Mouse (Mus musculus): ENCODE data around the gene Chml. TPM values are rescaled to one million over a fixed set of nuclear protein-coding genes. Genes with fewer than 3 reads are reported as not detected.

Chml gene
- total RNA-seq, 1 experiment, result 10.4 TPM

- no peak overlapping the region for H3K4me3 ChIP-seq (ENCODE audit: insufficient read depth in 1 of 2, low read depth in 1 of 2, low read length in 2 of 2, poor library complexity in 1 of 2, severe bottlenecking in 1 of 2)
- no peak for TF ChIP-seq ZC3H11A (IDR thresholded peaks at IDR 0.05; ENCODE audit: borderline replicate concordance, low read depth, low read length)
- TF ChIP-seq MAFK (IDR thresholded peaks at IDR 0.05; ENCODE audit: insufficient read depth, low read depth, low read length), result no peak
- no peaks in the 10 kb centered on the region for H3K36me3 ChIP-seq (ENCODE audit: control insufficient read depth, insufficient read depth, low read length, poor library complexity, severe bottlenecking)
- H3K9ac ChIP-seq (ENCODE audit: insufficient read depth, low read depth, low read length, poor library complexity, severe bottlenecking), result no peak overlapping the region
- H3K9me3 ChIP-seq (ENCODE audit: control insufficient read depth, insufficient read depth, low read depth, low read length), result no peaks in the 10 kb centered on the region
- in situ Hi-C loops (cut with MboI; ENCODE audit: low sequenced_read_pairs in 2 of 2, unreplicated experiment in 2 of 2), result no loop called here
- DNase-seq (ENCODE audit: low read depth, low spot score), result no peak
- no peak overlapping the region for H3K27ac ChIP-seq (ENCODE audit: insufficient read depth, low read depth, low read length, poor library complexity, severe bottlenecking)
- no peaks in the 10 kb centered on the region for H3K4me1 ChIP-seq (ENCODE audit: control insufficient read depth in 2 of 2, insufficient read depth in 2 of 2, low read length in 2 of 2, poor library complexity in 1 of 2)
Observed at GRCm38 (mm10) chr1:175648615-175649014, 44.1 kb downstream of the Chml start.

GRCm38 (mm10) chr1:175646952-175647351, 45.7 kb downstream of the Chml start:
- no peaks in the 10 kb centered on the region for H3K36me3 ChIP-seq (ENCODE audit: control insufficient read depth, insufficient read depth, low read length, poor library complexity, severe bottlenecking)
- no peak for DNase-seq (ENCODE audit: low read depth, low spot score)
- H3K9me3 ChIP-seq (ENCODE audit: control insufficient read depth, insufficient read depth, low read depth, low read length), result no peaks in the 10 kb centered on the region
- H3K27ac ChIP-seq (ENCODE audit: insufficient read depth, low read depth, low read length, poor library complexity, severe bottlenecking), result no peak overlapping the region
- no peak overlapping the region for H3K4me3 ChIP-seq (ENCODE audit: insufficient read depth in 1 of 2, low read depth in 1 of 2, low read length in 2 of 2, poor library complexity in 1 of 2, severe bottlenecking in 1 of 2)
- no peak overlapping the region for H3K9ac ChIP-seq (ENCODE audit: insufficient read depth, low read depth, low read length, poor library complexity, severe bottlenecking)
- no peak for TF ChIP-seq MAFK (IDR thresholded peaks at IDR 0.05; ENCODE audit: insufficient read depth, low read depth, low read length)
- TF ChIP-seq ZNF384 (IDR thresholded peaks at IDR 0.05; ENCODE audit: low read depth, low read length), result no peak
- no peak for TF ChIP-seq HCFC1 (IDR thresholded peaks at IDR 0.05; ENCODE audit: borderline replicate concordance, insufficient read depth, low read length)
- TF ChIP-seq ZC3H11A (IDR thresholded peaks at IDR 0.05; ENCODE audit: borderline replicate concordance, low read depth, low read length), result no peak
- no peak for TF ChIP-seq CHD2 (IDR thresholded peaks at IDR 0.05; ENCODE audit: low read depth, low read length)
- in situ Hi-C loops (cut with MboI; ENCODE audit: low sequenced_read_pairs in 2 of 2, unreplicated experiment in 2 of 2), result no loop called here
- H3K4me1 ChIP-seq (ENCODE audit: control insufficient read depth in 2 of 2, insufficient read depth in 2 of 2, low read length in 2 of 2, poor library complexity in 1 of 2), result no peaks in the 10 kb centered on the region

- Histone ChIP-seq H3K4me3 (ENCODE audit: insufficient read depth in 1 of 2, low read depth in 1 of 2, low read length in 2 of 2, poor library complexity in 1 of 2, severe bottlenecking in 1 of 2) (no peak overlapping the region), H3K9me3 (ENCODE audit: control insufficient read depth, insufficient read depth, low read depth, low read length) (no peaks in the 10 kb centered on the region), H3K36me3 (ENCODE audit: control insufficient read depth, insufficient read depth, low read length, poor library complexity, severe bottlenecking) (no peaks in the 10 kb centered on the region), H3K9ac (ENCODE audit: insufficient read depth, low read depth, low read length, poor library complexity, severe bottlenecking) (no peak overlapping the region), H3K4me1 (ENCODE audit: control insufficient read depth in 2 of 2, insufficient read depth in 2 of 2, low read length in 2 of 2, poor library complexity in 1 of 2) (no peaks in the 10 kb centered on the region), H3K27ac (ENCODE audit: insufficient read depth, low read depth, low read length, poor library complexity, severe bottlenecking) (no peak overlapping the region)
- no peak for DNase-seq (ENCODE audit: low read depth, low spot score)
- in situ Hi-C loops (cut with MboI; ENCODE audit: low sequenced_read_pairs in 2 of 2, unreplicated experiment in 2 of 2), result no loop called here
- TF ChIP-seq CHD2 (IDR thresholded peaks at IDR 0.05; ENCODE audit: low read depth, low read length), result no peak
- TF ChIP-seq HCFC1 (IDR thresholded peaks at IDR 0.05; ENCODE audit: borderline replicate concordance, insufficient read depth, low read length), result no peak
- no peak for TF ChIP-seq ZNF384 (IDR thresholded peaks at IDR 0.05; ENCODE audit: low read depth, low read length)
- TF ChIP-seq ZC3H11A (IDR thresholded peaks at IDR 0.05; ENCODE audit: borderline replicate concordance, low read depth, low read length), result no peak
- no peak for TF ChIP-seq MAFK (IDR thresholded peaks at IDR 0.05; ENCODE audit: insufficient read depth, low read depth, low read length)
Observed at GRCm38 (mm10) chr1:175643496-175644265, 49.0 kb downstream of the Chml start.

- H3K4me3 ChIP-seq (ENCODE audit: insufficient read depth in 1 of 2, low read depth in 1 of 2, low read length in 2 of 2, poor library complexity in 1 of 2, severe bottlenecking in 1 of 2), result no peak overlapping the region
- H3K9me3 ChIP-seq (ENCODE audit: control insufficient read depth, insufficient read depth, low read depth, low read length), result no peaks in the 10 kb centered on the region
- no peaks in the 10 kb centered on the region for H3K4me1 ChIP-seq (ENCODE audit: control insufficient read depth in 2 of 2, insufficient read depth in 2 of 2, low read length in 2 of 2, poor library complexity in 1 of 2)
- DNase-seq (ENCODE audit: low read depth, low spot score), result no peak
- no peak overlapping the region for H3K27ac ChIP-seq (ENCODE audit: insufficient read depth, low read depth, low read length, poor library complexity, severe bottlenecking)
- in situ Hi-C loops (cut with MboI; ENCODE audit: low sequenced_read_pairs in 2 of 2, unreplicated experiment in 2 of 2), result no loop called here
- no peaks in the 10 kb centered on the region for H3K36me3 ChIP-seq (ENCODE audit: control insufficient read depth, insufficient read depth, low read length, poor library complexity, severe bottlenecking)
- TF ChIP-seq CHD2 (IDR thresholded peaks at IDR 0.05; ENCODE audit: low read depth, low read length), result no peak
- no peak for TF ChIP-seq ZNF384 (IDR thresholded peaks at IDR 0.05; ENCODE audit: low read depth, low read length)
- TF ChIP-seq ZC3H11A (IDR thresholded peaks at IDR 0.05; ENCODE audit: borderline replicate concordance, low read depth, low read length), result no peak
- H3K9ac ChIP-seq (ENCODE audit: insufficient read depth, low read depth, low read length, poor library complexity, severe bottlenecking), result no peak overlapping the region
Observed at GRCm38 (mm10) chr1:175640435-175641150, 52.1 kb downstream of the Chml start.
